Comparison of ENCODE assay signal across 12 mouse cellular contexts in genomic region chr16:95245499-95245898, GRCm38 (mm10). TPM values are rescaled to one million over a fixed set of nuclear protein-coding genes. Genes with fewer than 3 reads are reported as not detected.
"Had no signal": no experiment of that assay in that cellular context is flagged by ENCODE, and none has a peak within 500 bp of the region (broad histone marks: within the 10 kb centered on the region; RNA-seq: fewer than 3 reads in every experiment).

No protein-coding gene starts in this region.

- H3K4me2 ChIP-seq: kidney, embryonic 15.5 days; limb, embryonic 15.5 days; liver, embryonic 12.5 days; lung, embryonic 14.5 days; midbrain, embryonic 13.5 days had no signal

- H3K36me3 ChIP-seq: kidney, embryonic 15.5 days; limb, embryonic 15.5 days; liver, embryonic 12.5 days; midbrain, embryonic 13.5 days had no signal

- ATAC-seq: liver, embryonic 12.5 days; midbrain, embryonic 13.5 days had no signal

- H3K4me1 ChIP-seq: midbrain, embryonic 13.5 days had no signal

- H3K9ac ChIP-seq: kidney, embryonic 15.5 days; limb, embryonic 15.5 days; liver, embryonic 12.5 days; lung, embryonic 14.5 days; midbrain, embryonic 13.5 days had no signal

- H3K27me3 ChIP-seq: kidney, embryonic 15.5 days; limb, embryonic 15.5 days; liver, embryonic 12.5 days; midbrain, embryonic 13.5 days had no signal

- H3K9me3 ChIP-seq: kidney, embryonic 15.5 days; limb, embryonic 15.5 days; liver, embryonic 12.5 days; midbrain, embryonic 13.5 days had no signal

- H3K4me3 ChIP-seq: kidney, embryonic 15.5 days; left cerebral cortex, adult 2 months; limb, embryonic 15.5 days; liver, embryonic 12.5 days; midbrain, embryonic 13.5 days had no signal

- H3K27ac ChIP-seq: left cerebral cortex, adult 2 months; limb, embryonic 15.5 days; liver, embryonic 12.5 days; midbrain, embryonic 13.5 days; stomach, postnatal 0 days had no signal

- DNase-seq: lung, embryonic 14.5 days; lung, postnatal 14 days; right cerebral cortex, adult 18-20 months; right cerebral cortex, postnatal 25 days; thymus, postnatal 4 days had no signal

RNA-seq across cellular contexts. Expression of gene Kcnj15, which starts 11.9 kb away (rescaled TPM):
- total RNA-seq: left cerebral cortex, adult 2 months; midbrain, postnatal 0 days had no signal
